ENCODE assay signal across 17 mouse cellular contexts in genomic region chr11:13436433-13436832, GRCm38 (mm10).
"Had no signal": no experiment of that assay in that cellular context is flagged by ENCODE, and none has a peak within 500 bp of the region (broad histone marks: within the 10 kb centered on the region; RNA-seq: fewer than 3 reads in every experiment).

No protein-coding gene starts in this region.

- H3K4me2 ChIP-seq: neural tube, embryonic 12.5 days; neural tube, embryonic 13.5 days; neural tube, embryonic 15.5 days; stomach, embryonic 15.5 days had no signal

- H3K4me1 ChIP-seq: neural tube, embryonic 12.5 days; neural tube, embryonic 13.5 days; neural tube, embryonic 15.5 days; stomach, embryonic 15.5 days had no signal

- H3K27me3 ChIP-seq: neural tube, embryonic 12.5 days; neural tube, embryonic 13.5 days; neural tube, embryonic 15.5 days; stomach, embryonic 15.5 days had no signal

- H3K4me3 ChIP-seq: neural tube, embryonic 12.5 days; neural tube, embryonic 13.5 days; neural tube, embryonic 15.5 days; stomach, embryonic 15.5 days had no signal

- H3K36me3 ChIP-seq: neural tube, embryonic 12.5 days; neural tube, embryonic 13.5 days; neural tube, embryonic 15.5 days; stomach, embryonic 15.5 days had no signal

- H3K27ac ChIP-seq: neural tube, embryonic 12.5 days; neural tube, embryonic 13.5 days; neural tube, embryonic 15.5 days; stomach, embryonic 15.5 days; stomach, postnatal 0 days had no signal

- H3K9me3 ChIP-seq: stomach, embryonic 15.5 days had no signal

- H3K9ac ChIP-seq: neural tube, embryonic 12.5 days; neural tube, embryonic 13.5 days; neural tube, embryonic 15.5 days; stomach, embryonic 15.5 days had no signal

- DNase-seq: retina, postnatal 1 day; right cerebral cortex, adult 18-20 months; right cerebral cortex, postnatal 14 days; right cerebral cortex, postnatal 25 days; right cerebral cortex, postnatal 4 days; spleen, adult 18-20 months; thymus, adult 18-20 months; thymus, adult 2 months; thymus, postnatal 14 days; thymus, postnatal 25 days; thymus, postnatal 36 days; thymus, postnatal 4 days had no signal
